Mouse (Mus musculus): ENCODE measurements at regions not wholly inside any gene's neighbourhood (a gene's known extent, or its start where the extent isn't known, plus 50 kb on each side); places are given as distances from the start of the nearest gene placed in this dataset.

- DNase-seq, result no peak
Observed at GRCm38 (mm10) chr13:31421556-31421955, 134.4 kb upstream of the Foxq1 start.

- no peak for DNase-seq
Observed at GRCm38 (mm10) chr13:31423599-31423998, 132.3 kb upstream of the Foxq1 start.

DNA sequence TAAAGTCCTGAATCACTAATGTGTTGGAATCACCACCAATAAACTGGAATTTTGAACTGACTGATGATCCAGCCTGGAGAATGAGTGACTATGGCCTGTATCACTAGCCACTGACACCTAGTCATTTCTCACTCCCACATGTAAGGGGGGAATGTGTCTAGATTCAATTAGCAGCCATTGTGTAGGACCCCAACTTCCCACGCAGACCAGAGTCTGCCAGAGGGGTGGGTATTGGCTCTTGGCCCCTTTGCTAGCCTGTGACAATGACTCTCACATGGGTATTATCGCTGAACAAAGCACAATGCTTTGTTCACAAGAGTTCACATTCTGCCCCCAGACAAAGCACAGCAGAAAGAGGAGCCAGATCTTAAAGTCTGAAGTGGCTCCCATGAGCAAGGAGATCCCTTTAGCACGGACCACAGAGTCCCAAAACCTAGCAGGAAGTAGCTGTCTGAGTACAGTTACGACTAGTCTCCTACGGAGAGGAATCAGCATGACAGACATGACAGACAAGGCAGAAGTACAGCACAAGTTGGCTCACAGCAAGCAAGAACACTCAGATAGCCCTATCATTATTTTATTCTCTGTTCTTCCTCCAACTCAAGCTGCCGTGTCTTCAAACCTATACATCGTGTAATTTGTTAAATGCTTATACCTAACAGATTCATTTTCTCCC, 130.0 kb upstream of the Foxq1 start:
- DNase-seq, result no peak

DNA sequence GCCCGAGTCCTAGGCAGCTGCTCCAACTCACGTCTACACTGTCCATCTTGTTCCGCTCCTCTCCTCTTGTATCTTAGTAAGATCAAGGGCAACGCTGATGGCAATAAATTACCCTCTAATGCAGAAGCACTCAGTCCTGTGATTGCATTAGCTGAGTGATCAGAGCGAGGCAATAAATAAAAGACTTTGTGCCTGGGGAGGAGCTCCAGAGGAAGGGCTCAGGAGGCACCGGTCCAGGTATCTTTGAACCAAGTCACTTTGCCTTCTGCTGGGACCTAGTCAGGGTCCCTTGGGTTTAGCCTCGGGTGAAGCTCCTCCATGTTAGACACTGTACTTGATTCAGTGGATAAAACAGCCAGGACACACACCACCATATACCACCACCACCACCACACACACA, 119.5 kb upstream of the Foxq1 start:
- DNase-seq, result no peak

GRCm38 (mm10) chr13:31439761-31440627, 115.9 kb upstream of the Foxq1 start:
- DNase-seq, result no peak

GRCm38 (mm10) chr13:31458883-31459282, 97.1 kb upstream of the Foxq1 start:
- no peak for DNase-seq

DNA sequence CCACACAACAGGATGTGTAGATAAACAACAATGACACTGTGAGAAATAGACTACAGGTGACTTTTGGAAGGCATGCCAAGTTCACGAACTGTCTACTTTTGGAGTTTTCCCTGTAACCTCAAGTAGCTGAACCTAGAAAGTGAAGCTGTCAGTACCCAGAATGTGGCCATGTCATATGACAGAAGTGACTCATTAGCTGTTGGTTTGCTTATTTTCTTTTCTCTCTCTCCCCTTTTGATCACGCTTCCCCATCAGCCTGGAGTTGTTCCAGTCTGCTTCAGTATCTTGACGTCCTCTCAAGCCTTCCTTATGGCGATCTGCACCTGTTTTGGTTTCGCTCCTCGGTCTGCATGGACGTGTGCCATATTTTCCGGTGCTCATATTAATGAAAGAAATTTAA, 90.8 kb upstream of the Foxq1 start:
- no peak for DNase-seq

DNA sequence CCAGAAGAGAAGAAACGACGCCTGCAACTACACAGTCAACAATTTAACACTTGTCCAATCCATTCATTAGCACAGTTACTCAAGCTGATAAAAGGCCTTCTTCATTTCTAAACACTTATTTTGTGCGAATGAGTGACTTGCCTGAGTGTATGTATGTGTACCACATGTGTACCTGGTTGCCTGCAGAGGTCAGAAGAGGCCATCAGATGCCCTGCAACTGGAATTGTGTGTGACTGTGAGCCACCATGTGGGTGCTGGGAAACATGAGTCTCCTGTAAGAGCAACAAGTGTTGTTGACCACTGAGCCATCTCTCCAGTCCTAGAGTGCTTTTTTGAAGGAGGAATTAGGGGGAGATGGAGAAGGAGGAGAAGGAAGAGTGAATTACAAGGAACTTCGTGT, 90.2 kb upstream of the Foxq1 start:
- DNase-seq, result no peak

DNA sequence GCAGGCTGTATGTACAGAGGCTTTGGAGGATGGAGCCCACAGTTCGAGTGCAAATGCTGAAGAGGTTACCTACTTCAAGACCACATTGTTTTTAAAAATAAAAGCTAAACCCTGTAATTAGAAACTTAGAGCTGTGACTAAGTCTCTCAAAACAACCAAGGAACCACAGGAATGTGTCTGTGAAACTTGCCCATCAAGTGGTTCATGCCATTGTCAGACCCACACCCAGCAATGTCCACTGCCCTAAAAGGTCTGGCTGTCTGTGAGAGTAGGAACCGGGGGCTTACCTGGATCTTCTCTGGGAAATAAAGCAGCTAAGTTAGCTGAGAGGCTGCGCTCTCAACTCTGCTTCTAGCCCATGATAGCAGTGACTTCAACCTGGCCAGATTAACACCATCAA, 87.8 kb upstream of the Foxq1 start:
- DNase-seq, result no peak

GRCm38 (mm10) chr13:31468983-31469382, 87.0 kb upstream of the Foxq1 start:
- DNase-seq, result no peak

DNA sequence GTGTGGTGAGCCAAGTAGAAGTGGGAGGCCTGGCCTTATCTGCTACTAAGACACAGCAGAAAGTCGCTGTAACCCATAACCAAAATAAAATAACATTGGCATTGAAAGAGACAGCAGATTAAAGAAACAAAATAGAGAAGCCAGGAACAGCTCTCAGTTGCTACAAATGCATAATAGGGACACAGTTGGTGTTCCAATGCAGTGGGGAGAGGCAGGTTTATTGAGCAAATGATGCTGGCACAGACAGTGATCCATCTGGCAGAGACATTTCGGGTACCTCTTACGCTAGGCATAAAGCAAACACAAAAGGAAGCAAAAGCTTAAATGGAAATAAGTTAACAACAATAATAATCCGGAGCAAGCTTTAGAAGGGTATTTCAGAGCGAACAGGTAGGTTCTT, 83.6 kb upstream of the Foxq1 start:
- no peak for DNase-seq

DNA sequence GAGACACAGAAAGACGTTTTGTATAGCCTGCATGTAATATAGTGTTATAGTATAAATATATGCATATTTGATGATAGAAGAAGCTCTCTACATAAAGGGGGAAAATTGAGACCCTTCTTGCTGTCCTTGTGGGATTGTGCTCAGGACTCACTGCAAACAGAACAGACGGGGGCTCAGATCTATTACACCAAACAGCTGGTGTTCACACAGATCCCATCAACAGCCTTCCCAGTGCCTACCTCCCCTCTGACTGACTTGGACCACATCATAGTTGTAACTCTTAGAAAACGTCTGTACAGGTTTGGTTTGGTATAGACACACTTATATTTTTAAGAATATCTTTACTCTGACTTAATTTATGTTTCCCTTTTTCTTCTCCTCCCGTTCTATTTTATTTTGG, 83.1 kb upstream of the Foxq1 start:
- no peak for DNase-seq

- no peak for DNase-seq
Observed at GRCm38 (mm10) chr13:31473275-31473674, 82.7 kb upstream of the Foxq1 start.

GRCm38 (mm10) chr13:31475845-31476244, 80.1 kb upstream of the Foxq1 start:
- DNase-seq, result no peak

DNA sequence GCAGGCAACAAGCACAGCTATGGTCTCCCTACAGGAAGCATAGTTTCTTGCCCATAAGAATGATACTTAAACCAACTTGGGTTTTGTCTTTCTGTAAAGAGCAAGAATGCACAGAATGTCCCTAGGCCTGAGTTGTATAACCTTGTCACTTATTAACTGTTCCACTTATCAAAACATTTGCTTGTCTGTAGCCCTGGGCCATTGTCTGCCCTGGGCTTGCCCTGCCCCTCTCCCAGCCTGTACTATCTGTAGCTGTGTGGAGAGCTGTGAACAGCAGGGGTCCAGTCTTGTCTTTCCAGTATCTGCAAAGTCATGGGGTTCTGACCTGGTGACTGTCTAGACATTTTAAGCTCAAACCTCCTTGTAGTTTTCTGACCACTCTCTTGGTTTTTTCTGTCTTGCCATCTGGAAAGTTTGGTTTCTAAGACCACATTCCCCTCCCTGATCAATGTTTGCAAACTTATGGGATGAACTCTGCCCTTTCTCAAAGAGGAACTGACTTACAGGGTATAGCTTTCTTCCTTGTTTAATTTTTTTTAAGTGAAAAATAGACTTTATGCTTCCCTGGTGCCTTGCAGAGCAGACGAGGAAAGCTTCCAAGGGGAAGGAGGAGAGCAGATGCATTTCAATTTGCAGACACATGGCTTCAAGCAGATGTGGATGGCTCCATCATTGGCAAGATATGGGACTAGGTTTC, 78.6 kb upstream of the Foxq1 start:
- DNase-seq, result peak in 1 of 2 experiments; percentile 38

DNA sequence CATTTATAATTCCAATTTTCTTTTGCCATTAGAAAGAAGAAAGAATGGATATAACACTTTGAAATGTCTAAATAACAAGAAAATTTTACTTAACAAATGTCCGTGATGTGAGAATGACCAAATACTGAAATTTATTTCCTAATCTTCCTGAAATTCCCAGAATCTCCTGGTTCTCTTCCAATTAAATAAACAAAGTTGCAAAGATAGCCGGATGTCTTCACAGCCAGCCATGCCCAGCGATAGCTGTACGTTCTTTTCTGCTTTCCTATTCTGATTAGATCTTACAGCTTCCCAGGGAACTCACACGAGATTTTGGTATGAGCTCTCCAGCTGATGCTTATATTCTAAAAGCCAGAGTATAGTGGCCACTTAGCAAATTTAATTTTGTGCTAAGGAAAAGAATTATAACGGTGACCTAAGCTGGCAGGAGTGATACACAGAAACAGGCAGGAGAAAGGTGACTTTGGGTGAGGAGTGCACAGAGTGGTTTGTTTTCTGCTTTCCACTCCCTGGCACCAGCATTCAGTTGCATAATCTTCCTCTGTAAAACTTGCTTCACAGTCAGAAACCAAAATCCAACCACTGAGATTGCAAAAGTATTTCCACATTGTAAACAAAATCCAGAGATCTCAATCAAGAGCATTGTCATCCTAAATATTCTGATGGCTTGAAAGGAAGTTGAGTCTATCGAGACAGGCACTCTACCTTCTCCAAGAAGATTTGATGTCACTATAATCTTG, 74.7 kb upstream of the Foxq1 start:
- no peak for DNase-seq

- DNase-seq, result no peak
Observed at GRCm38 (mm10) chr13:31486373-31486772, 69.6 kb upstream of the Foxq1 start.

- DNase-seq, result peak in 1 of 2 experiments; percentile 36
Observed at GRCm38 (mm10) chr13:31488186-31488585, 67.7 kb upstream of the Foxq1 start.

DNA sequence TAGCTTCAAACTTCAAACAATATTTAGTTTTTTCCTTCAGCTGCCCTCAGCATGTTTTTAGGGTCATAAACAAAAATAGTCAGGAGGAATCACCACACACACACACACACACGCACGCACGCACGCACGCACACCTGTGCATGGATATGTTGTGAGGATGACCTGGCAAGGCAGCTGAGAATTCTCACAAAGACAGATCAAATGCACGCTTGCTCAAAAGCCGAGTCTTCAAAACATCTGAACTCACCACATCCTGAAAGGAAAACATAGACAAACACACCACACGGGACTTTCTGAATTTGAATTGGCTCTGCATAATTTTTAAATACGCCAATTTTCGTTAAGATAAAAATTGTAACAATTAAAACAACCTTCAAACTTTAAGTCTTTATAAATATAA, 52.7 kb upstream of the Foxq1 start:
- no peak for DNase-seq

GRCm38 (mm10) chr13:31503832-31504231, 52.1 kb upstream of the Foxq1 start:
- DNase-seq, result no peak

- DNase-seq, result no peak
Observed at GRCm38 (mm10) chr13:31504316-31504715, 51.6 kb upstream of the Foxq1 start.

- DNase-seq, result no peak
Observed at GRCm38 (mm10) chr13:31505386-31505785, 50.5 kb upstream of the Foxq1 start.

Data from kidney, adult 8-10 months (tissue).